Mouse (Mus musculus) CH12.LX (cell line): ENCODE measurements at regions not wholly inside any gene's neighbourhood (a gene's known extent, or its start where the extent isn't known, plus 50 kb on each side); places are given as distances from the start of the nearest gene placed in this dataset.

Experiments used
- DNase-seq: peaks from one replicate; pipeline ENCODE4 v3.0.0-alpha.2; 2013; ENCODE audit errors: extremely low read depth
- H3K27ac ChIP-seq: 2 replicates; pipeline ENCODE4 v1.5.1; 2012; ENCODE audit warnings: low read depth, mild to moderate bottlenecking, control low read depth, moderate library complexity; ENCODE audit not compliant: insufficient read depth
- H3K27me3 ChIP-seq: replicated peaks from 2 replicates; pipeline ENCODE3; 2012; ENCODE audit warnings: inconsistent platforms
- H3K36me3 ChIP-seq, 2 experiments: replicated peaks in 1 of 2; 2 replicates each; pipeline versions ENCODE3 to v1.6.1; 2012; ENCODE audit warnings: inconsistent platforms in 1 of 2, low read length in 1 of 2, mild to moderate bottlenecking in 1 of 2, mixed read lengths in 1 of 2, moderate library complexity in 1 of 2; ENCODE audit not compliant: control insufficient read depth in 1 of 2, insufficient read depth in 1 of 2
- H3K4me1 ChIP-seq, 2 experiments: 2 replicates each; pipeline ENCODE4 v1.6.1; 2012; ENCODE audit warnings: inconsistent platforms in 1 of 2, moderate library complexity in 1 of 2; ENCODE audit not compliant: insufficient read depth in 2 of 2, control insufficient read depth in 1 of 2
- H3K4me2 ChIP-seq: 2 replicates; pipeline ENCODE4 v1.6.1; 2012; ENCODE audit warnings: low read depth, mild to moderate bottlenecking, control low read depth; ENCODE audit not compliant: poor library complexity, insufficient read depth, severe bottlenecking
- H3K4me3 ChIP-seq, 3 experiments: fragments of 150-350 bp in 1 of 3; sonication (generic) in 1 of 3; replicated peaks in 1 of 3; 2 replicates each; pipeline versions ENCODE3 to v1.5.1; 2011 to 2012; ENCODE audit warnings: low read depth in 2 of 3, low read length in 2 of 3, mild to moderate bottlenecking in 2 of 3, moderate library complexity in 2 of 3, control low read depth in 1 of 3, improper control_type of control experiment in 1 of 3, inconsistent platforms in 1 of 3, mixed read lengths in 1 of 3; ENCODE audit not compliant: poor library complexity in 1 of 3
- H3K79me2 ChIP-seq: replicated peaks from 2 replicates; pipeline ENCODE4 v1.6.1; 2012; ENCODE audit warnings: mild to moderate bottlenecking, moderate library complexity; ENCODE audit not compliant: control insufficient read depth, poor library complexity, insufficient read depth, severe bottlenecking; ENCODE audit errors: extremely low read depth
- H3K9ac ChIP-seq: 2 replicates; pipeline ENCODE4 v1.6.1; 2012; ENCODE audit warnings: low read depth, mild to moderate bottlenecking, control low read depth, moderate library complexity; ENCODE audit not compliant: insufficient read depth
- H3K9me3 ChIP-seq: replicated peaks from 2 replicates; pipeline ENCODE3; 2012; ENCODE audit warnings: low read length, inconsistent platforms, mixed read lengths
- MAFK ChIP-seq: IDR thresholded peaks from 2 replicates; pipeline ENCODE4 v1.6.1; 2011; ENCODE audit warnings: low read length, improper control_type of control experiment; ENCODE audit not compliant: insufficient replicate concordance
- MAX ChIP-seq: IDR thresholded peaks from 2 replicates; pipeline ENCODE4 v1.6.1; 2011; ENCODE audit warnings: low read length, improper control_type of control experiment
- MXI1 ChIP-seq: IDR thresholded peaks from 2 replicates; pipeline ENCODE4 v1.6.1; 2011; ENCODE audit warnings: mild to moderate bottlenecking, low read depth, low read length, improper control_type of control experiment
- MYC ChIP-seq: IDR thresholded peaks from 2 replicates; pipeline ENCODE4 v1.6.1; 2011; ENCODE audit warnings: low read depth, mild to moderate bottlenecking, improper control_type of control experiment, low read length
- RAD21 ChIP-seq: IDR thresholded peaks from 2 replicates; pipeline ENCODE4 v1.6.1; 2011; ENCODE audit warnings: low read depth, mild to moderate bottlenecking, low read length, improper control_type of control experiment, moderate library complexity
- RCOR1 ChIP-seq: conservative IDR thresholded peaks from 2 replicates; pipeline ENCODE4 v1.6.1; 2012; ENCODE audit warnings: low read depth, mild to moderate bottlenecking, inconsistent platforms, low read length, improper control_type of control experiment
- SIN3A ChIP-seq: IDR thresholded peaks from 2 replicates; pipeline ENCODE4 v1.6.1; 2012; ENCODE audit warnings: low read length, improper control_type of control experiment, inconsistent platforms
- USF2 ChIP-seq: conservative IDR thresholded peaks from 2 replicates; pipeline ENCODE4 v1.6.1; 2011; ENCODE audit warnings: low read depth, low read length, improper control_type of control experiment
- ZC3H11A ChIP-seq: IDR thresholded peaks from 2 replicates; pipeline ENCODE4 v1.6.1; 2012; ENCODE audit warnings: low read depth, mild to moderate bottlenecking, inconsistent platforms, low read length, improper control_type of control experiment
- ZKSCAN1 ChIP-seq: IDR thresholded peaks from 2 replicates; pipeline ENCODE4 v1.6.1; 2012; ENCODE audit warnings: low read depth, inconsistent platforms, low read length, improper control_type of control experiment, borderline replicate concordance
- dilution Hi-C: fragments of 300-500 bp; cut with MboI; formaldehyde crosslinking; loops from 2 replicates; pipeline ENCODE4 v1.14.3; 2020; ENCODE audit warnings: low sequenced_read_pairs; ENCODE audit not compliant: extremely low pct_unique_long_range_greater_than_20kb, extremely low pct_ligation_motif_present
- in situ Hi-C: fragments of 300-500 bp; cut with MboI; formaldehyde crosslinking; loops from 3 replicates; pipeline ENCODE4 v1.14.3; 2019; ENCODE audit warnings: low sequenced_read_pairs, low pct_ligation_motif_present, low pct_unique_long_range_greater_than_20kb, mixed read lengths

DNA sequence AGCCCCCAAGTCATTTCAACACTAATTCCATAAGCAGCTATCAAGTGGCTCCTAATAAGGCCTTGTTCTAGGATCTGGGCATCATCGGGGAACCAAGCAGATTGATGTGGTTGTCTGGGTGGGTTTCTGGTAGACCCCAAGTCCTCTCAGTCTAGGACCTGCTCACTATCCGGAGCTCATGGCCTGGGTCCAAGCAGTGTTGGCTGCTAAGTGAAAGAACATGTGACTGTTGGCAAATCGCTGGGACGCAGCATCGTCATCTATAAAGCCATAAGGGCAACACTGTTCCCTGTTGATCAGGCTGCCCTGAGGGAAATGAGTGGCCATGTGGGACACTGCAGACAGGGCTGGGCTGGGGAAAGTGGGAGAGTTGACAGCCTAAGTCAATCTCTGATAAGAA is 50.2 kb upstream of the Lrfn2 start:
- no peak overlapping the region for H3K4me3 ChIP-seq
- H3K79me2 ChIP-seq: no peaks in the 10 kb centered on the region
- no peaks in the 10 kb centered on the region for H3K36me3 ChIP-seq
- in situ Hi-C loops: no loop called here
- no peak overlapping the region for H3K27ac ChIP-seq
- no peaks in the 10 kb centered on the region for H3K4me1 ChIP-seq
- DNase-seq: no peak
- H3K4me2 ChIP-seq: no peak overlapping the region
- no peak for TF ChIP-seq SIN3A
- no peak for TF ChIP-seq MYC
- TF ChIP-seq RAD21: no peak
- TF ChIP-seq MAFK: no peak
- no peak for TF ChIP-seq ZKSCAN1
- TF ChIP-seq MXI1: no peak
- TF ChIP-seq ZC3H11A: no peak
- TF ChIP-seq RCOR1: no peak
- no peak for TF ChIP-seq MAX
- no peak for TF ChIP-seq USF2
- peaks cover 92% of the 10 kb centered on the region for H3K9me3 ChIP-seq
- dilution Hi-C loops: no loop called here
- no peak overlapping the region for H3K9ac ChIP-seq
- H3K27me3 ChIP-seq: no peaks in the 10 kb centered on the region
